Mouse (Mus musculus): ENCODE measurements around the gene Tnrc18. TPM values are rescaled to one million over a fixed set of nuclear protein-coding genes. Genes with fewer than 3 reads are reported as not detected.

Tnrc18 gene
- total and polyA plus RNA-seq, 2 experiments from 2014 or later, result 19.4 to 114 TPM

DNA sequence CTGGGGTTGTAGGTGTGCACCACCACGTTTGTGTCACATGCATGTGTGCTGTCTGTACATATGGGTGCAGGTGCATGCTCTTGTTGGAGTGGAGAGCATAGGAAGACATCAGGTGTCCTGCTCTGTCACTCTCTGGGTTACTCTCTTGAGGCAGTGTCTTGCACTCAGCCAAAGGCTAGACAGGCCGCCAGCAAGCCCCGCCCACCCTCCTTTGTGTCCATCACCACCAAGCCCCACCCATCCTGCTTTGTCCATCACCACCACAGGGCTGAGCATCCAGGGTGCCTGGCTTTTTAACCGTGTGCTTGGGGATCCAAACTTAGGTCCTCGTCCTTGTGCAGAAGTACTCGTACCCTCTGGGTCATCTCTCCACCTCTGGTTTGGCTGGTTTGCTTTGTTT lies 121.2 kb downstream of the Tnrc18 start:
- DNase-seq (ENCODE audit: low spot score), result no peak
- Histone ChIP-seq H3K27ac (ENCODE audit: low read depth, low read length) (no peak overlapping the region), H3K4me3 (ENCODE audit: low read depth, low read length) (no peak overlapping the region), H3K36me3 (ENCODE audit: insufficient read depth, low read length) (no peaks in the 10 kb centered on the region), H3K27me3 (ENCODE audit: insufficient read depth, low read length) (no peaks in the 10 kb centered on the region), H3K9ac (replicated peaks; ENCODE audit: low read length, poor library complexity, severe bottlenecking) (no peak overlapping the region), H3K9me3 (ENCODE audit: low read length) (no peaks in the 10 kb centered on the region), H3K4me1 (ENCODE audit: insufficient read depth, low read length) (no peaks in the 10 kb centered on the region), H3K4me2 (ENCODE audit: low read depth, low read length, poor library complexity, severe bottlenecking) (no peak overlapping the region)
- TF ChIP-seq CTCF (IDR thresholded peaks at IDR 0.05), result no peak
- ATAC-seq (ENCODE audit: low FRiP score), result no peak
- WGBS, result 32% methylated on average over 6 of the region's 6 CpGs

DNA sequence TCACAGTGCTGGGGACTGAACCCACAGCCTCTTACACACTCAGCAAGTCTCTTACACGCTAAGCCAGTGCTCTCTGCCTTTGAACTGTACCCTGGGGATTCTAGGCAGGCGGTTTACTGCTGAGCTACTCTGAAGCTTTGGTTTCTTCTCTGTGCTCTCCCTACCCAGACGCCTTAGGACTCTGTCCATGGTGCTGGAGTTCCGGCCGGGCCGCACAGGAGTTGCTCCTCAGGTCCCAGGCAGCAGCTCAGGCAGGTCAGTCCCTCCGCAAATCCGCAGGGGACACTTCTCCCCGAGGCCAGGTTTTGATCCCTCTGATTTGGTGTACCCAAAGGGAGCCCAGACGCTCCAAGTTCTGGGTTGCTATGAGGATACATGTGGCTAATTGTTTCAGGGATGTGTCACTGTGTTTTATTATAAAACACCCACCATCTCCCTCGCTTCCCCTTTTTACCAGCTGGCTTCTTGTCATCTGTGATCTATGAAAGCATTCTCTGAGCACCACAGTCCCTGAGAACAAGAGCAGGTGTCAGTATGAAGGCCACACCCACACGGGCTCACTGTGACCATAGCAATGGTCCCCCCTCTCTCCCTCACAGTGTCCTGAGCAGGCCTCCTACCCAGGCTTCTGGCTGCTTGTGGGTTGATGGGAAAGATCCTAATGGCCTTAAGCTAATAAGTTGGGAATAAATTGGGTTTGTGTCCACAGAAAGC lies 122.7 kb downstream of the Tnrc18 start:
- TF ChIP-seq CTCF (IDR thresholded peaks at IDR 0.05), result no peak
- 14% methylated on average over 12 of the region's 12 CpGs for WGBS
- Histone ChIP-seq H3K27me3 (ENCODE audit: insufficient read depth, low read length) (no peaks in the 10 kb centered on the region), H3K9ac (replicated peaks; ENCODE audit: low read length, poor library complexity, severe bottlenecking) (no peak overlapping the region), H3K4me3 (ENCODE audit: low read depth, low read length) (no peak overlapping the region), H3K36me3 (ENCODE audit: insufficient read depth, low read length) (no peaks in the 10 kb centered on the region), H3K4me2 (ENCODE audit: low read depth, low read length, poor library complexity, severe bottlenecking) (no peak overlapping the region), H3K9me3 (ENCODE audit: low read length) (no peaks in the 10 kb centered on the region), H3K27ac (ENCODE audit: low read depth, low read length) (no peak overlapping the region), H3K4me1 (ENCODE audit: insufficient read depth, low read length) (no peaks in the 10 kb centered on the region)
- DNase-seq (ENCODE audit: low spot score), result no peak
- no peak for ATAC-seq (ENCODE audit: low FRiP score)

DNA sequence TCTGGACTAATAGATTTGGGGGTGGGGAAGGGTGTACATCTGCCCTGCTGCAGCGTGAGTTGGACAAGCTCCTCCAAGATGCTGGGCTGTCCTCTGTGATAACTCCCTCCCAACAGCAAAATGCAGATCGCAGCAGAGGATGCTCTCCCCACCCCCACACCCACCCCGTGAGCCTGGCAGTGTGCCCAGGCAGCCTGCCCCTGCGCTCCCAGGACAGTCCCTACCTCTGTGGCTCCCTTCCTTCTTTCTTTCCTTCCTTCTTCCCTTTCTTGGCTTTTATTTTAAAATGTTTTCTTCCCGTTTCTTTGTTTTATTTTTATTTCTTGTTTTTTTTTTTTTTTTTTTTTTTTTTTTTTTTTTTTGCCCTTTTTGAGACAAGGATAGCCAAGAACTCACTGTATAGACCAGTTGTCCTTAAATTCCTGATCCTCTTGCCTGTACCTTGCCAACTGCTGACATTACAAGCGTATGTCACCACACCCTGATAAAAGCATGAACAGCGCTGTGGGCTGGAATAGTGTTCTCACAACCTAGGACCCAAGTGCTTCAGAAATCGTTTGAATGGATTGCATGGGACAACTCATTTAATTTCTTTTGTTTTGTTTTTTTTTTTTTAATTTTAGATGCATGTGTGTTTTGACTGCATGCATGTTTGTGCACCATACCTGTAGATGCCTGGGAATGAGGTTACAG lies 123.6 kb downstream of the Tnrc18 start:
- WGBS, result 44% methylated on average over 8 of the region's 8 CpGs

GRCm38 (mm10) chr5:142692971-142693737 lies 124.3 kb downstream of the Tnrc18 start:
- DNase-seq (ENCODE audit: low spot score), result no peak
- H3K36me3 ChIP-seq (ENCODE audit: insufficient read depth, low read length), result no peaks in the 10 kb centered on the region
- WGBS, result 52% methylated on average over 12 of the region's 12 CpGs
- H3K9ac ChIP-seq (replicated peaks; ENCODE audit: low read length, poor library complexity, severe bottlenecking), result no peak overlapping the region
- H3K27me3 ChIP-seq (ENCODE audit: insufficient read depth, low read length), result no peaks in the 10 kb centered on the region
- TF ChIP-seq CTCF (IDR thresholded peaks at IDR 0.05), result no peak
- no peak for ATAC-seq (ENCODE audit: low FRiP score)
- 0 out of 2 replicates have a peak, but pooled peaks cover 4% of the 10 kb centered on the region for H3K4me1 ChIP-seq (ENCODE audit: insufficient read depth, low read length)
- no peak overlapping the region for H3K27ac ChIP-seq (ENCODE audit: low read depth, low read length)
- H3K4me3 ChIP-seq (ENCODE audit: low read depth, low read length), result no peak overlapping the region
- no peaks in the 10 kb centered on the region for H3K9me3 ChIP-seq (ENCODE audit: low read length)
- H3K4me2 ChIP-seq (ENCODE audit: low read depth, low read length, poor library complexity, severe bottlenecking), result no peak overlapping the region

More for the DNA sequence above, 123.6 kb downstream of the Tnrc18 start:
- no peak overlapping the region for H3K27ac ChIP-seq (ENCODE audit: low read depth, low read length)
- H3K36me3 ChIP-seq (ENCODE audit: insufficient read depth, low read length), result no peaks in the 10 kb centered on the region
- TF ChIP-seq CTCF (IDR thresholded peaks at IDR 0.05), result no peak
- no peak overlapping the region for H3K4me2 ChIP-seq (ENCODE audit: low read depth, low read length, poor library complexity, severe bottlenecking)
- no peaks in the 10 kb centered on the region for H3K9me3 ChIP-seq (ENCODE audit: low read length)
- no peak overlapping the region for H3K9ac ChIP-seq (replicated peaks; ENCODE audit: low read length, poor library complexity, severe bottlenecking)
- H3K27me3 ChIP-seq (ENCODE audit: insufficient read depth, low read length), result no peaks in the 10 kb centered on the region
- no peak overlapping the region for H3K4me3 ChIP-seq (ENCODE audit: low read depth, low read length)
- H3K4me1 ChIP-seq (ENCODE audit: insufficient read depth, low read length), result 0 out of 2 replicates have a peak, but pooled peaks cover 4% of the 10 kb centered on the region
- peak; percentile 20 for DNase-seq (ENCODE audit: low spot score)
- ATAC-seq (ENCODE audit: low FRiP score), result no peak

- 0 out of 2 replicates have a peak, but pooled peaks cover 4% of the 10 kb centered on the region for H3K4me1 ChIP-seq (ENCODE audit: insufficient read depth, low read length)
- TF ChIP-seq CTCF (IDR thresholded peaks at IDR 0.05), result no peak
- H3K4me3 ChIP-seq (ENCODE audit: low read depth, low read length), result no peak within 1 kb of the TSS
- no peak for ATAC-seq (ENCODE audit: low FRiP score)
- no peaks in the 10 kb centered on the region for H3K36me3 ChIP-seq (ENCODE audit: insufficient read depth, low read length)
- DNase-seq (ENCODE audit: low spot score), result peak; percentile 41
- WGBS, result 60% methylated on average over 14 of the region's 14 CpGs
- no peak within 1 kb of the TSS for H3K27ac ChIP-seq (ENCODE audit: low read depth, low read length)
- H3K9ac ChIP-seq (replicated peaks; ENCODE audit: low read length, poor library complexity, severe bottlenecking), result no peak within 1 kb of the TSS
- no peak within 1 kb of the TSS for H3K4me2 ChIP-seq (ENCODE audit: low read depth, low read length, poor library complexity, severe bottlenecking)
- no peaks in the 10 kb centered on the region for H3K27me3 ChIP-seq (ENCODE audit: insufficient read depth, low read length)
- no peaks in the 10 kb centered on the region for H3K9me3 ChIP-seq (ENCODE audit: low read length)
Measured at GRCm38 (mm10) chr5:142692248-142692647, 125.2 kb downstream of the Tnrc18 start, which contains the start of gene Slc29a4. Slc29a4 (plus strand) TSS chr5:142692512.
